Mouse (Mus musculus) midbrain, embryonic 16.5 days (tissue): ENCODE measurements at regions not wholly inside any gene's neighbourhood (a gene's known extent, or its start where the extent isn't known, plus 50 kb on each side); places are given as distances from the start of the nearest gene placed in this dataset.
A peak's percentile ranks its signal among the peaks of the same experiment; 100 is the strongest.

Experiments used
- ATAC-seq: fragments of 200-750 bp; cut with Nextera tagmentation; 2 replicates; pipeline ENCODE4 v1.8.0; 2017; ENCODE audit warnings: moderate TSS enrichment
- H3K27ac ChIP-seq: fragments of 300-500 bp; sonication (generic); 2 replicates; pipeline ENCODE4 v1.5.1; 2014; ENCODE audit warnings: mild to moderate bottlenecking, low read length, mixed read lengths
- H3K27me3 ChIP-seq: fragments of 300-500 bp; sonication (generic); 2 replicates; pipeline ENCODE4 v1.6.1; 2014; ENCODE audit warnings: low read depth, low read length, mixed read lengths; ENCODE audit not compliant: control insufficient read depth, insufficient read depth
- H3K36me3 ChIP-seq: fragments of 300-500 bp; sonication (generic); 2 replicates; pipeline ENCODE4 v1.6.1; 2014; ENCODE audit warnings: mild to moderate bottlenecking, low read length, moderate library complexity, mixed read lengths; ENCODE audit not compliant: control insufficient read depth, insufficient read depth
- H3K4me1 ChIP-seq: fragments of 300-500 bp; sonication (generic); 2 replicates; pipeline ENCODE4 v1.6.1; 2014; ENCODE audit warnings: mild to moderate bottlenecking, low read length, mixed read lengths; ENCODE audit not compliant: control insufficient read depth, insufficient read depth
- H3K4me2 ChIP-seq: fragments of 300-500 bp; sonication (generic); 2 replicates; pipeline ENCODE4 v1.6.1; 2014; ENCODE audit warnings: mild to moderate bottlenecking, low read length, mixed read lengths
- H3K4me3 ChIP-seq: fragments of 300-500 bp; sonication (generic); 2 replicates; pipeline ENCODE4 v1.5.1; 2014; ENCODE audit warnings: low read depth, mild to moderate bottlenecking, low read length, moderate library complexity, mixed read lengths
- H3K9ac ChIP-seq: fragments of 300-500 bp; sonication (generic); 2 replicates; pipeline ENCODE4 v1.6.1; 2014; ENCODE audit warnings: low read depth, low read length, mixed read lengths
- H3K9me3 ChIP-seq: fragments of 300-500 bp; sonication (generic); replicated peaks from 2 replicates; pipeline ENCODE4 v1.6.1; 2014; ENCODE audit warnings: mild to moderate bottlenecking, low read length, mixed read lengths; ENCODE audit not compliant: control insufficient read depth, poor library complexity, severe bottlenecking
- WGBS: fragments of 180-500 bp; shearing (Covaris S2); extraction: QIAGEN DNeasy Blood & Tissue Kit; methylation state at CpG from one replicate; pipeline ENCODE4 v1.1.7; 2014; 5-methylcytosine and 5-hydroxymethylcytosine counted together

- Histone ChIP-seq H3K36me3 (no peaks in the 10 kb centered on the region), H3K4me2 (no peak overlapping the region), H3K27me3 (no peaks in the 10 kb centered on the region; the same call in 1 of the 2 replicates), H3K4me1 (no peaks in the 10 kb centered on the region), H3K9me3 (no peaks in the 10 kb centered on the region), H3K4me3 (no peak overlapping the region), H3K27ac (no peak overlapping the region), H3K9ac (no peak overlapping the region)
- no peak for ATAC-seq
Observed at GRCm38 (mm10) chrX:166977029-166977428, 232.1 kb downstream of the Tmsb4x start.

- Histone ChIP-seq H3K9ac (no peak overlapping the region), H3K9me3 (no peaks in the 10 kb centered on the region), H3K4me3 (no peak overlapping the region), H3K36me3 (no peaks in the 10 kb centered on the region), H3K4me2 (no peak overlapping the region), H3K27ac (no peak overlapping the region), H3K4me1 (no peaks in the 10 kb centered on the region), H3K27me3 (peaks cover 3% of the 10 kb centered on the region)
- peak; percentile 71 for ATAC-seq
- 11% methylated on average over 1 of the region's 1 CpGs for WGBS
Observed at GRCm38 (mm10) chrX:166971721-166972120, 237.4 kb downstream of the Tmsb4x start.

- Histone ChIP-seq H3K4me2 (no peak overlapping the region), H3K9ac (no peak overlapping the region), H3K4me1 (no peaks in the 10 kb centered on the region), H3K4me3 (no peak overlapping the region), H3K27ac (peak overlapping the region; percentile 28; the same call in 1 of the 2 replicates), H3K27me3 (peaks cover under 1% of the 10 kb centered on the region), H3K36me3 (no peaks in the 10 kb centered on the region), H3K9me3 (no peaks in the 10 kb centered on the region)
- 64% methylated on average over 7 of the region's 7 CpGs for WGBS
- peak; percentile 86 for ATAC-seq
Observed at GRCm38 (mm10) chrX:166964656-166965582, 244.2 kb downstream of the Tmsb4x start.

GRCm38 (mm10) chrX:166952528-166953189 is 256.5 kb downstream of the Tmsb4x start:
- Histone ChIP-seq H3K27me3 (peaks cover 4% of the 10 kb centered on the region; the same call in 1 of the 2 replicates), H3K36me3 (no peaks in the 10 kb centered on the region), H3K9ac (no peak overlapping the region), H3K27ac (no peak overlapping the region), H3K4me2 (peak overlapping the region; percentile 19; the same call in 1 of the 2 replicates), H3K4me1 (no peaks in the 10 kb centered on the region), H3K9me3 (no peaks in the 10 kb centered on the region), H3K4me3 (no peak overlapping the region)
- WGBS, result 44% methylated on average over 14 of the region's 14 CpGs
- ATAC-seq, result no peak

GRCm38 (mm10) chrX:166951011-166951410 is 258.1 kb downstream of the Tmsb4x start:
- Histone ChIP-seq H3K9me3 (no peaks in the 10 kb centered on the region), H3K27ac (no peak overlapping the region), H3K9ac (no peak overlapping the region), H3K4me2 (no peak overlapping the region), H3K36me3 (no peaks in the 10 kb centered on the region), H3K4me1 (no peaks in the 10 kb centered on the region), H3K4me3 (no peak overlapping the region), H3K27me3 (peaks cover 4% of the 10 kb centered on the region; the same call in 1 of the 2 replicates)
- WGBS, result 83% methylated on average over 6 of the region's 6 CpGs
- ATAC-seq, result no peak

GRCm38 (mm10) chrX:166945915-166946314 is 263.2 kb downstream of the Tmsb4x start:
- Histone ChIP-seq H3K4me2 (no peak overlapping the region), H3K27me3 (peaks cover 8% of the 10 kb centered on the region; the same call in 1 of the 2 replicates), H3K4me1 (no peaks in the 10 kb centered on the region), H3K9me3 (no peaks in the 10 kb centered on the region), H3K27ac (no peak overlapping the region), H3K36me3 (no peaks in the 10 kb centered on the region), H3K4me3 (no peak overlapping the region), H3K9ac (no peak overlapping the region)
- WGBS, result 100% methylated on average over 1 of the region's 1 CpGs
- ATAC-seq, result no peak

GRCm38 (mm10) chrX:166945476-166945875 is 263.6 kb downstream of the Tmsb4x start:
- no peaks in the 10 kb centered on the region for H3K4me1 ChIP-seq
- no peak overlapping the region for H3K27ac ChIP-seq
- no peak overlapping the region for H3K4me3 ChIP-seq
- no peaks in the 10 kb centered on the region for H3K36me3 ChIP-seq
- H3K27me3 ChIP-seq, result peaks cover 8% of the 10 kb centered on the region; the same call in 1 of the 2 replicates
- H3K9ac ChIP-seq, result no peak overlapping the region
- no peaks in the 10 kb centered on the region for H3K9me3 ChIP-seq
- 83% methylated on average over 1 of the region's 1 CpGs for WGBS
- H3K4me2 ChIP-seq, result no peak overlapping the region
- ATAC-seq, result no peak

GRCm38 (mm10) chrX:166933766-166934165 is 275.3 kb downstream of the Tmsb4x start:
- no peak overlapping the region for H3K4me3 ChIP-seq
- no peaks in the 10 kb centered on the region for H3K36me3 ChIP-seq
- no peaks in the 10 kb centered on the region for H3K9me3 ChIP-seq
- H3K27ac ChIP-seq, result no peak overlapping the region
- H3K4me2 ChIP-seq, result no peak overlapping the region
- WGBS, result 75% methylated on average over 2 of the region's 2 CpGs
- no peaks in the 10 kb centered on the region for H3K4me1 ChIP-seq
- H3K27me3 ChIP-seq, result no peaks in the 10 kb centered on the region; the same call in 1 of the 2 replicates
- no peak overlapping the region for H3K9ac ChIP-seq
- no peak for ATAC-seq

- H3K27me3 ChIP-seq, result no peaks in the 10 kb centered on the region; the same call in 1 of the 2 replicates
- H3K9me3 ChIP-seq, result no peaks in the 10 kb centered on the region
- no peak overlapping the region for H3K4me2 ChIP-seq
- ATAC-seq, result no peak
- no peak overlapping the region for H3K27ac ChIP-seq
- H3K4me3 ChIP-seq, result no peak overlapping the region
- H3K4me1 ChIP-seq, result no peaks in the 10 kb centered on the region
- H3K9ac ChIP-seq, result no peak overlapping the region
- no peaks in the 10 kb centered on the region for H3K36me3 ChIP-seq
Observed at GRCm38 (mm10) chrX:166932472-166932871, 276.6 kb downstream of the Tmsb4x start.
